Mouse (Mus musculus) cerebellum, adult 11-12 months (tissue): ENCODE data around the gene Tsc2.
A peak's percentile ranks its signal among the peaks of the same experiment; 100 is the strongest.

Experiments used
- DNase-seq: peaks from one replicate; pipeline ENCODE4 v3.0.0; 2022

Tsc2 gene

DNA sequence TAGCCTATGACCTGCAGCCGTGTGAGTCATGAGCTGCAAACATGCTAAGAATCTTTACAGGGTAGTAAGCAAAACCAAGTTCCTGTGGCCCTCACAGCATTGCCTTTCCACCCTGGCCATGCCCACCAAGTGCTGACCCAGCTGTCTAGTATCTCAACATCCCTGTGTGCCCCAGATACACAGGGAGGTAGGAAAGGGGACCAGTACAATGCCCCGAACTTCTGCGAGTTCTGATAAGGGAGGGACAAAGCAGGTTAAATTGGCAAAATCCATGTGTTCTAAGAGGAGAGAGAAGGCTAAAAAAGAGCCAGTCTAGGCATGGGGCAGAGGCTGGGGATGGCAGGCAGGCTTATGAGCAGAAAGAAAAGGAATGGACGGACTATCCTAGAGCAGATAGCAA, 24.1 kb downstream of the Tsc2 start:
- no peak for DNase-seq

DNA sequence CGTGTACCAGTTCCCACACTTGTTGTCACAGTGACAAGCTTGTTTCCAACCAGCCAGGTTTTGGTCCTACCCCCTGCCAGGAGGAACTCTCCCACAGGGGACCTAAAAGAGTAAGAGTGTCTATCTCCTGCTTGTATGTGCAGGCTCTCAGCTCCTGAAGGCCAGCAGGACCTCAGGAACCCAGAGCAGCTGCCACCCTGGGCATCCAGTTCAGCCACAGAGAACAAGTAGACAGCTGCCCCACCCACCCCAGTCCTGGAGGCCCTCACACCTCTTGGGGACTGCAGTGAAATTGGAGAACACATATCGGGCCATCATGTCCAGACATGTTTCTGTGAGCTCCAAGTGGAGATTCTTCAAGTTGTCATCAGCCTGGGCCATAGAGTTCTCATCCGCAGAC, 27.9 kb downstream of the Tsc2 start:
- DNase-seq: no peak

DNA sequence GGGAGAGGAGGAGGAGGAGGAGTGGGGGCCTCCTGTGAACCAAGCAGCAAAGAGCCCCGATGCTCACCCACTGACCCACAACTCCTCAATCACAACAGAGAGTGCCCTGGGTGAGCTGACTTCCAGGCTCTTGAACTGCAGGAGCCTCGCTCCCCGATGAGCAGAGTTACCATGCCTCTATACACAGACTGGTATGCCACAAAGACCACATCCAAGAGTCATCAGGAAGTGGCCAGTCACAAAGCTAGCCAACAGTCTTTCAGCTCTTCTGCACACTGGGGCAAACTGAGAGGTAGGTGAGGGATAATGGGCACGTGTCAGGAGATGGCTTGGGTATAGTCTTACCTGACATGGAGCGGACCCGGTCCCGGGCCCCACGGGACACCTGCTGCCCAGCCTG, 28.5 kb downstream of the Tsc2 start:
- DNase-seq: no peak

DNA sequence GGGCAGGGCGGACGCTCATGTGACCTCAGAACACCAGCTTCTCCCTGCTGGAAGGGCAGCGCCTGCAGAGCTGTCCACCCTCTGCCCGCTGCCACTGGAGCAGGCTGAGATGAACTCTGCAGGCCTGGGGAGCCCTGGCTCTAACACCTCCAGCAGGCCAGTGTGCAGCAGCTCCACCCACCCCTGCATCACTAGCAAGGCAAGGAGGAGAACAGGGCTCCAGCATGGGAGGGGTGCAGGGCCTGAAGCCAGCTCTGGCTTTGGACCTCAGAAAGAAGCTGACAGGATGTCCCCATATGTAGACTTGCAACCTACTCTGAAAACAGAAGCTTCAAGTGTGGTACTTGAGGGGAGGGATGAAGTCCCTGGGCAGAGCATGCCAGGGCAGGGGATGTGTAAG, 31.9 kb downstream of the Tsc2 start:
- peak; percentile 61 for DNase-seq

DNA sequence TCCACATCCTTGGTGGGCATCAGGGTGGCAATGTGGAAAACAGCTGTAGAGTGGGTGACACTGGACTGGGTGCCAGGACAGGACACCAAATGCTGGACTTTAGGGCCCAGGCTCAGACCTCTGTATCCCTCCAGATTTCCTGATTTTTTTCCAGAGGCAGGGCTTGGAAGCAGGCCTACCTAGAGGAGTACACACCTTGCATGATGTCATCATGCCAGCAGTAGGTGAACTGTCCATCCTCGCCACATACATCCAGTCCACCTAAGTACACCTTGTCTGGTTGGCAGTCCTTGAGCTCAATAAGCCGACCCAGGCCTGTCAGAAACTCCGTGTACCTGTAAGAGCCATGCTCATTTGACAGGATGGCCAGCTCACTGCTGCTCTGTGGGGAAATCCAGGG, 34.4 kb downstream of the Tsc2 start:
- DNase-seq: peak; percentile 50

DNA sequence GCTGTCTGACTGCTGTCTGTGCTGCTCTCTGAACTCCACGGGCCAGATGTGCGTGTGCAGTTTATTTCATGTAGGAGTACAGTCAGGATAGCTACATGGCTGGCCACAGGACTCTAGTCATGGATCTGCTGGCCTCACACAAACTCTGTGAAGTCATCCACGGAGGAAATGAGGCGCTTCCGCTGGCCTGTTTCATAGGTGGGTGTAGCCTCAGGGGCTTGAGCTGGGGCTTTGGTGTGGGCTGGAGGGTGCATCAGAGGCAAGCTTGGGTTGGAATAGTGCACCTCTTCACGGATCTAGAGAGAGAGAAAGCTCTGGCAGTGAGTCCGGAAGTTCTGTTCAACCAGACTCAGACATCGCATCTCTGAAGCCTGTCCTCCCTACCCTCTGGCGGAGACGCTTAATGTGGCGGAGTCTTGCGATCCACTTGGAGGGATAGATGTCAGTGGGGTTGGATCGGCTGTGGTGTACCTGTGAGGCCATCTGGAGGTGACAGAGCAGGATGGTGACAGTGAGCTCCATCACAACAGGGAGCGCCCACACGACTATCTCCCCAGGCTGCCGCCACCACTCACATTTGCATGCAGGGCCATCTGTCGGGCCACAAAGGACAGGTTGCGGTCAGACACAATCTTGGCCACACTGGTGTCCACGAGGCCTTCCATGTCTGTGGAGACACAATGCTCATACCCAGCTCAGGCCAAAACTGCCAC, 35.8 kb downstream of the Tsc2 start:
- peak; percentile 94 for DNase-seq

DNA sequence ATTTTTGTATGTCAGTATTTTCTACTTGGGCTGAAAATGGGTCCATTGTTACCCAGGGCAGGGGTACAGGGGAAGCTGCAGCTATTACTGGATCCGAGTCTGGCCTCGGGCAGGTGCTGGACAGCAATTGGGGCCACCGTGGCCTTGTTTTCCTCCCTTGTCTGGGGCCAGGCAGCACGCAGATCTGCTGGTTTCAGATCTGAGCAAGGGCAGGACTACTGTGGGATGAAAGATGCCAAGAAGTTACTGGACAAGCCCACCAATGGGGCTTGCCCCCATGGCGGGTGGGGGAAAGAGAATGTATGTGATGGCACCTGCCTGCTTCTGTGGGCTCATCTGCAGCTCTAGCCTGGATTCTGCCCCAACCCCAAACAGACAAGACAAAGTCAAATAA, 36.4 kb downstream of the Tsc2 start:
- DNase-seq: no peak

DNA sequence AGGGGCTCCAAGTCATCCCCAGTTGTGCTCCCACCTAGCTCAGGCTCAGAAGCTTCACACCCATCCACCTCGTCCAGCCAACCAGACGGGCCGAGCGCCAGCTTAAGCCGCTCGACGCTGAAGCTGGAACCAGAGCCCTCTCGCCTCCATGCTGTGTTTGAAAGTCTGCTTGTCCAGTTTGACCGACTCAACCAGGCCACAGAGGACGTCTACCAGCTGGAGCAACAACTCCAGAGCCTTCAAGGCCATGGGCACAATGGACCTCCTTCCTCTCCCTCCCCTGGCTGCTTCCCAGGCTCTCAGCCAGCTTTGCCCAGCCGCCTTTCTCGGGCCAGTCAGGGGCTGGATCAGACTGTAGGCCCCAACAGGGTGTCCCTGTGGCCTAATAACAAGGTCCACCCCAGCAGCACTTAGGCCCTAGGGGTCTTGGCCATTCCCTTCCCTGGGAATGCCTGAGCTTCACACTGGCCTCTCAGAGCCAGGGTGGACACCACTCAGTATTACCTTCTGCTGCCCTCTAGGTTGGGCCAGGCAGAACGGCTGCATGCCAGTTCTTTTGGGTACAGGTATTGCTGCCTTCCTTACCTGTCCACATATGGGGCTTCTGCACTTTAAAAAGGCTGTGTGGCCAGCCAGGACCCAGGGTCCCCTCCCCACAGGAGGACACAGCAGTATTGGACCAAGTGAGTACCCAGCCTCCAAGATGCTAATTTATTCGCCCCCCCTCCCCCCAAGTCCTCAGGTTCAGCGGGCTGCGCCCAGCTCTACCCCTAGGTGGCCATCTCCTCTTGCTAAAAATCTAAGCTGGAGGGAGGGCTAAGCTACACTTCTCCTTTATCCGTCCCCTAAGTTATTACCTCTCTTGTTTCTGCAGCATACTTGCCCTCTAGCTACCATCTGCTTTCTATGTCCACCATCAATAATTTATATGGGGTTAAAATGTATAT, 37.0 kb downstream of the Tsc2 start:
- DNase-seq: peak; percentile 78

DNA sequence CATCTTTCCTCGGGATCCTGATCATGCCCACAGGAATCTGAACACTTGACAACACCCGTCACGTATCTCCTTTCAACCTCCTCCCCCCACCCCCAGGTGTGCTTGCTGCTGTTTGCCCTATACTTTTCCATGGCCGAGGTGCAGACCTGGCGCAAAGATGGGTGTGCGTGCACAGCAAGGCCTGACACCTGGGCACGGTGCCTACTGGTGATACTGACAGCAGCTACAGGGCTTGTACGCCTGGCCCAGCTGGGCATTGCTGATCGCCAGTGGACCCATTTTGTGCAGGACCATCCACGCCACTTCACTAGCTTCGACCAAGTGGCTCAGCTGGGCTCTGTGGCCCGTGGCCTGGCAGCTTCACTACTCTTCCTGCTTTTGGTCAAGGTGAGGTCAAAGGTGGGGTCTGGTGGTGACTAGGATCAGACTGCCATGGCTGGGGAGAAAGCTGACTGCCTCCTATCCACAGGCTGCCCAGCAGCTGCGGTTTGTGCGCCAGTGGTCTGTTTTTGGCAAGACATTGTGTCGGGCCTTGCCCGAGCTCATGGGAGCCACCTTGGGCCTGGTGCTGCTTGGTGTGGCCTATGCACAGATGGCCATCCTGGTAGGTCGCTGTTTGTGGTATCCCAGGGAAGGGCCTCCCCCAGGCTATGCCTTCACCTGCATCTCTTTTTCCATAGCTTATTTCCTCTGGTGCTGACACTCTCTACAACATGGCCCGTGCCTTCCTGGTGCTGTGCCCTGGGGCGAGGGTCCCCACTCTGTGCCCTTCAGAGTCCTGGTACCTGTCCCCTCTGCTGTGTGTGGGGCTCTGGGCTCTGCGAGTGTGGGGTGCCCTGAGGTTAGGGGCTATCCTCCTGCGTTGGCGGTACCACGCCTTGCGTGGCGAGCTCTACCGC, 38.2 kb downstream of the Tsc2 start:
- DNase-seq: peak; percentile 64

DNA sequence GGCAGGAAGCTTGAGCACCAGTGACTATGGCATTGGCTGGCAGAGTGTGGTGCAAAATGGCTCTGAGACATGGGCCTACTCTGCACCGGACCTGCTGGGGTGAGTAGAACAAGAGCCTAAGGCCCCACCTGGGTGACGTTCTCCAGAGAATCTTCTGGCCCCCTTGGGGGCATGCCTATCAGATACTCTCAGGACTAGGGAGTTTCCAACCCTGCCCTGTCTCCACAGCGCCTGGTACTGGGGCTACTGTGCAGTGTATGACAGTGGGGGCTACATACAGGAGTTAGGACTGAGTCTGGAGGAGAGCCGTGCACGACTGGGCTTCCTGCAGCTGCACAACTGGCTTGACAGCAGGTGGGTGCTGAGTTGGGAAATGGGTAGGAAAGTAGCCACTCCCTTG, 39.2 kb downstream of the Tsc2 start:
- DNase-seq: no peak

DNA sequence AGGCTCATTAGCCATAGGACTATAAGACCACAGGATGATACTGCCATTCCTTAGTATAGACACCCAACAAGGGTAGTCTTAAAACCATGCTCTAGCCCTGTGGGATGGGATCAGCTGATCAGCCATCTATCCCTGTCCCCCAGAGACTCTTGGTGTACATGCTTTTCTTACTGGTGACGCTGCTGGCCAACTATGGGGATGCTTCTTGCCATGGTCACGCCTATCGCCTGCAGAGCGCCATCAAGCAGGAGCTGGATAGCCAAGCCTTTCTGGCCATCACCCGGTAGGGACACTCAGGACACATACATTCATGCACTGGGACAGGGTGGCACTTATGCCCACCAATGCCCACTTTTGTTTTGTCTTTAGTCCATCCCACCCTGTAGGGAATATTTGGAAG, 40.7 kb downstream of the Tsc2 start:
- DNase-seq: no peak

DNA sequence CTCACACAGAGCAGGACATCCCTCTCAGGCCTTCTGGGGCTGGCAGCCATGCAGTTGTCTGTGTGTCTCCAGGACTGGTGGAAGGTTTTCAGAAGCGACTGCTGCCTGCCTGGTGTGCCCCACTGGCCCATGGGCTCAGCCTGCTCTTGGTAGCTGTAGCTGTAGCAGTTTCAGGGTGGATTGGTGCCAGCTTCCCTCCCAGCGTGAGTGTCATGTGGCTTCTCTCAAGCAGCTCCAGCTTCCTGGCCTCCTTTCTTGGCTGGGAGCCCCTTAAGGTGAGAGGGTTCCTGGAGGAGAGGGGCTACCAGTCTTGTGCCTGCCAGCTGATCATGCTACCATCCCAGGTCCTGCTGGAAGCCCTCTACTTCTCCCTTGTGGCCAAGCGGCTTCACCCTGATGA, 41.5 kb downstream of the Tsc2 start:
- peak; percentile 82 for DNase-seq

DNA sequence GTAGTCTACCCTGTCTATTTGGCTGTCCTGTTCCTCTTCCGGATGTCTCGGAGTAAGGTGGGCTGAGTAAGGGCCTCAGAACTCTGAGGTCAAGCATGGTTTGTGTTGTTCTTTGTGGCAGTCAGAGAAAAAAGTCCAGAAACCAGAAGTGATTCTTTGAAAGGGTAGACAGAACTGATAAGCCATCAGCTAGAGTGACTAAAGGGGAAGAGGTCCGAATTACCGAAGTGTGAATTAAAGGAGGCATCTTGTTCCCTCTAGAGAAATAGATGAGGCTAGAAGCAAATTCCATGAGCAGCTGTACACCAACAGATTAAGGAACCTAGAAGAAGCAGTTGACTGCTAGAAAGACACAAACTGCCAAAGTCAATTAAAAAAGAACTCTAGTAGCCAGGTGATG, 45.9 kb downstream of the Tsc2 start:
- DNase-seq: no peak

DNA sequence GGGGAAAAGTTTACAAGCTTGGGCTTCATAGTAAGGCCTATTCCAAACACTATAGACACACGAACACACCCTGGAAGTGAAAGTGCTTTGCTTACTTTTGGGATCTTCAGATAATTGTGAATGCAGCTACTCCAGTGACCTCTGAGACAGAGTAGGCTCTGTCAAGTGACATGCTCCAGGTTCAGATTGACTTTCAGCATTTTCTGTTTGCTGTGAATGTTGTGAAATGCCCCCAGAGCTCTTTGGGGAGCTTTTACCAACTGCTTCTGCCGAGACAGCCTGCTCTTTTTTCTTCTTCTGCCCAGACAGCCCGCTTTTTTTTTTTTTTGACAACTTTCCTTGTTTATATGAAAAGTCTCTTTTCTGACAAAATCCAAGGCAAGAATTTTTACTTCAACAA, 47.9 kb downstream of the Tsc2 start:
- no peak for DNase-seq

DNA sequence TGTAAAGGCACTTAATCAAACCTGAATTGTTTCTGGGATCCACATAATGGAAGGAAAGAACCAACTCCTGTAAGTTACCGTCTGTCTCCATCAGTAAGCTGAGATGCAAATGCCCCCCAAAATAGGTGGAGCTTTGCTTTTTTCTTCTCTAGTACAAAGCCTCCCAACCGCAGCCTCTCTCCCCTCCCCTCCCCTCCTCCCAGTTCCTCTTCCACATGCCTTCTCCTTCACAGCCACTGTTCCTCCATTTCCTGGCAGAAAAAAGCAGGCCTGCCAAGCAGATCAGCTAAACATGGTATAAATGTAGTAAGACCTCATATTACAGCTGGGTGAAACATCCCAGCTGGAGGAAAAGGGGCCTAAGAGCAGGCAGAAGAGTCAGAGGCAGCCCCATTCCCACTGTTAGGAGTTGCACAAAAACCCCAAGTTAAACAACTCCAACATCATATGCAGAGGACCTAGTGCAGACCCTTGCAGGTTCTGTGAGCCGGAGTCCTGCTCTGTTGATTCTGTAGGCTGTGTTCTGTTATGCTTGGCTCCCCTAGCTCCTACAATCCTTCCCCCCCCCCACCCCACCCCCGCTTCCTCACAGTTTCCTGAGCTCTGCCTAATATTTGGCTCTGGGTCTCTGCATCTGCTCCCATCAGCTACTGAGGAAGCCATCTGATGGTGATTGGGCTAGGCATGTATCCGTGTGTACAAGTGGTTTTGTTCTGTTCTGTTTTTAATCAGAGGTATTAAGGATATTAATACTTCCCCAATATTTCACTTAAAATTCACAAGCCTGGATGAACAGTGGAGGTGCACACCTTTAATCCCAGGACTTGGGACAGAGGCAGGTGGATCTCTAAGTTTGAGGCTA, 48.6 kb downstream of the Tsc2 start:
- no peak for DNase-seq

DNA sequence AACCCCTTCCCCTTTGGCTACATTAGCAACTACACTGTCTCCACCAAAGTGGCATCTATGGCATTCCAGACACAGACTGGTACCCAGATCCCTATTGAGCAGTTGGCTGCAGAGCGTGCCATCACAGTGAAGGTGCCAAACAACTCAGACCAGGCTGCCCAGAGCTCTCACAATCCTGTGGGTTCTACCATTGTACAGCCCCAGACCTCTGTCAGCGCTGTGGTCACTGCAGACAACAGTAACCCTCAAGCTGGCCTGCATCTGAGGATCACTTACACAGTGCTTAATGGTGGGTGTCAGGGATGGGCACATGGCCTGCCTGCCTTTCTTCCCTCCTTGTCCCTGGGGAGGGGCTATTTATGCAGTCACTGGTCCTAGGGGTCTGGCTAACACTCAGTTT, 52.1 kb downstream of the Tsc2 start:
- peak; percentile 14 for DNase-seq

DNA sequence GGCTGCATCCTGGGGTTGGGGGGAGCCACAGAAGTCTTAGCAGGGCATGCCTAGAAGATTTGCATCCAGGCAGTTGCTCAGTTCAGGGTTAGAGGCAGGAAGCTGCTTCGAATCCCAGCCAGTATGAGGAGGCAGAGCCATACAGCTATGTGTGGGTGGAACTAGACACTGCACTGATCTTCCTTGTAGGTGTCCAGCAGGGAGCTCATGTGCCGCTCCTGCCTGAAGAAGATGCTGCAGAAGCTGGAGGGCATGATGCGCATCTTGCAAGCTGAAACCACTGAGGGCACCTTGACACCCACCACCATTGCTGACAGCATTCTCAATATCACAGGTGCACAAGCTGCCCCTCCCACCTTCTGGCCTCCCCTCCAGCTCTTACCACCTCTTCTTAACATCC, 52.9 kb downstream of the Tsc2 start:
- peak; percentile 4 for DNase-seq

DNA sequence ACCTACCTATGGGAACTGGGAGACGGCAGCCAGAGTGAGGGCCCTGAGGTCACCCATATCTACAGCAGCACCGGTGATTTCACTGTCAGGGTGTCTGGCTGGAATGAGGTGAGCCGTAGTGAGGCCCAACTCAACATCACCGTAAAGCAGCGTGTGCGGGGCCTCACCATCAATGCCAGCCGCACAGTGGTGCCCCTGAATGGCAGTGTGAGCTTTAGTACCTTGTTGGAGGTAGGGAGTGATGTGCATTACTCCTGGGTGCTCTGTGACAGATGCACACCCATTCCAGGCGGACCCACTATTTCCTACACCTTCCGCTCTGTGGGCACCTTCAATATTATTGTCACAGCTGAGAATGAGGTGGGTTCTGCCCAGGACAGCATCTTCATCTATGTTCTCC, 58.6 kb downstream of the Tsc2 start:
- DNase-seq: no peak

DNA sequence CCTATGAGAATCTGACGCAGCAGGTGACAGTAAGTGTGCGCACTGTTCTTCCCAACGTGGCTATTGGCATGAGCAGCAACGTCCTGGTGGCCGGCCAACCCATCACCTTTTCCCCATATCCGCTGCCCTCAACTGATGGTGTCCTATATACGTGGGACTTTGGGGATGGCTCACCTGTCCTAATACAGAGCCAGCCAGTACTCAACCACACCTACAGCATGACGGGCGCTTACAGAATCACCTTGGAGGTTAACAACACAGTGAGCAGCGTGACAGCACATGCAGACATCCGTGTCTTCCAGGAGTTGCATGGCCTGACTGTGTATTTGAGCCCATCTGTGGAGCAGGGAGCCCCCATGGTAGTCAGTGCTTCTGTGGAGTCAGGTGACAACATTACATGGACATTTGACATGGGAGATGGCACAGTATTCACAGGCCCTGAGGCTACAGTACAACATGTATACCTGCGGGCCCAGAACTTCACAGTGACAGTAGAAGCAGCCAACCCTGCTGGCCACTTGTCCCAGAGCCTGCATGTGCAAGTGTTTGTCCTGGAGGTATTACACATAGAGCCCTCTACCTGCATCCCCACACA, 59.7 kb downstream of the Tsc2 start:
- no peak for DNase-seq

DNA sequence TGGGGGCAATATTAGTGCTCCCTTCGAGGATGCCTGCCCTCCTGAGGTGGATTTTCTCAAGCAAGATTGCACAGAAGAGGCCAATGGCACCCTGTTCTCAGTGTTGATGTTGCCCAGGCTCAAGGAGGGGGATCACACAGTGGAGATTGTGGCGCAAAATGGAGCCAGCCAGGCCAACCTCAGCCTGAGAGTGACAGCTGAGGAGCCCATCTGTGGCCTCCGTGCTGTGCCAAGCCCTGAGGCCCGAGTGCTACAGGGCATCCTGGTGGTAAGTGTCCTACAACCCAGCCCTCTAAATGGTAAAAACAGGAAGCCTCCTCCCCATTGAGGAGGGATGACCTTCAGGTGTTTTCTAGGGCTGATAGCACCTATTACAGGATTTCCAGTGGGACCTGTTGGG, 62.6 kb downstream of the Tsc2 start:
- DNase-seq: peak; percentile 56

DNA sequence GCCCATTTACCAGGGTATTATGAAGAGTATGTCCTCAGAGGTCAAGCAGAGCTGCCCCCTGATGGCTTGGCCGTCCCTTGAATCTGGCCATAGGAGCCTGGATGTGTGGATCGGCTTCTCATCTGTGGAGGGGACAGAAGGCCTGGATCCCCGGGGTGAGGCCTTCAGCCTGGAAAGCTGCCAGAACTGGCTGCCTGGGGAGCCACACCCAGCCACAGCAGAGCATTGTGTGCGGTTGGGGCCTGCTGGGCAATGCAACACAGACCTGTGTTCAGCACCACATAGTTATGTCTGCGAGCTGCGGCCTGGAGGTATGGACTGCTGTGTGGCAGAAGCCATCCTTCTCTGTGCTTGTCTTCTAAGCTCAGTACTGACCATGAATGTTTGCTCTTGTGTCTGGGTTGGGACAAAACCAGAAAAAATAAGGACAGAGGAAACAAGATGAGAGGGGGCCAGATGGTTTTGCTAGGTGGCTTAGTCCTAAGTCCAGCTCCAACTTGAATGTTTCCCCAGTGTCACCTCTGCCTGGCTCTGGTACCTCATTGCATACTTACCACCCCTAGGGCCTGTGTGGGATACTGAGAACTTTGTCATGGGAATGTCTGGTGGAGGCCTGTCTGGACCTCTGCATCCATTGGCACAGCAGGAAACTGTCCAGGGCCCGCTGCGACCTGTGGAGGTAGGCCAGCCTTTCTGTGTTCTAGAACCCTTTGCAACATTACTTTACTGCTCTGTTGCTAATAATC, 65.2 kb downstream of the Tsc2 start:
- DNase-seq: no peak
